ENCODE assay signal across 13 mouse cellular contexts in the genomic region with DNA sequence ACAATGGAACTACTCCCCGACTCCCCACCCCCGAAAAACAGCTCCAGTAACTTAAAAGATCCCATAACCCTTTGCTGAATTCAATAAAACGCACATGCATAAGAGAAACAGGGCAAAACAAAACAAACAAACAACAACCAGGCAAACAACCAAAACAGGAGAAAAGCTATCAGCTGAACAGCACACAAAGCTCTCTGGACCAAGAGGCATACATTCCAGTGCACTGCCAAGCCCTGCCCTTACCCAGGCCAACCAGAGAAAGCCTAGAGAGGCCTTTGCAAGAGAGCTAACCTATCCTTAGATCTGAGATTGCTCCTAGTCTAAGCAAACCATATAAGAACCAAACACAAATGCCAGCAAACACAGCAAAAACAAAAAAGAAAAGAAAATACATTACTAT.
"Had no signal": no experiment of that assay in that cellular context is flagged by ENCODE, and none has a peak within 500 bp of the region (broad histone marks: within the 10 kb centered on the region; RNA-seq: fewer than 3 reads in every experiment).

No protein-coding gene starts in this region.

- H3K4me2 ChIP-seq: limb, embryonic 13.5 days; midbrain, embryonic 12.5 days; neural tube, embryonic 13.5 days had no signal

- ATAC-seq: midbrain, embryonic 16.5 days had no signal

- DNase-seq: kidney, postnatal 25 days; lung, adult 18-20 months; retina, postnatal 1 day; right cerebral cortex, postnatal 4 days; spleen, adult 18-20 months; thymus, adult 18-20 months; thymus, postnatal 14 days had no signal

- H3K9ac ChIP-seq: limb, embryonic 13.5 days; liver, embryonic 14.5 days; midbrain, embryonic 12.5 days; neural tube, embryonic 13.5 days had no signal

- H3K9me3 ChIP-seq: limb, embryonic 13.5 days; midbrain, embryonic 12.5 days; neural tube, embryonic 13.5 days had no signal

- H3K4me3 ChIP-seq: left cerebral cortex, adult 2 months; limb, embryonic 13.5 days; midbrain, embryonic 12.5 days; neural tube, embryonic 13.5 days had no signal

- H3K4me1 ChIP-seq: midbrain, embryonic 12.5 days; neural tube, embryonic 13.5 days had no signal

- H3K27ac ChIP-seq: left cerebral cortex, adult 2 months; liver, embryonic 14.5 days; midbrain, embryonic 12.5 days; neural tube, embryonic 13.5 days had no signal

- H3K27me3 ChIP-seq: limb, embryonic 13.5 days; midbrain, embryonic 12.5 days; neural tube, embryonic 13.5 days had no signal

- H3K36me3 ChIP-seq: midbrain, embryonic 12.5 days had no signal
